Mouse (Mus musculus): ENCODE measurements around the gene Entpd1.

The Entpd1 gene

DNA sequence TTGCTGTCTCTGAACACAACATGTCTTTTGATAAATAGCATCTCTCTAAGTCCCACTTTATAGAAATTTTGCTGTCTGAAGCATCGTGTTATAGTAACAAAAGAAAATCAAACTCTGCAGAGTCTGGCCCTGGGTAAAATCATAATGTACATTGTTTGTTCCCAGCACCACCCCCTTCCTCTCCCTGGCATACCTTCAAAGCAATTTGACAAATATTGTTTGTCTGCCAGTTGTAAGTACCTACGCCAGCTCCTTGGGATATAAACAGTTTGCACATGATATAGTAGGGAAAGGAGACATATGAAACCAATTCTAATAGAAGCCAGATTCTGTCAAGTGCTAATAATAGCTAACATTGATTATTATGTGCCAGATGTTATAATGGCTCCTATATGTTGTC is 50.6 kb downstream of the Entpd1 start:
- in situ Hi-C loops (cut with MboI, MseI), result no loop called here

DNA sequence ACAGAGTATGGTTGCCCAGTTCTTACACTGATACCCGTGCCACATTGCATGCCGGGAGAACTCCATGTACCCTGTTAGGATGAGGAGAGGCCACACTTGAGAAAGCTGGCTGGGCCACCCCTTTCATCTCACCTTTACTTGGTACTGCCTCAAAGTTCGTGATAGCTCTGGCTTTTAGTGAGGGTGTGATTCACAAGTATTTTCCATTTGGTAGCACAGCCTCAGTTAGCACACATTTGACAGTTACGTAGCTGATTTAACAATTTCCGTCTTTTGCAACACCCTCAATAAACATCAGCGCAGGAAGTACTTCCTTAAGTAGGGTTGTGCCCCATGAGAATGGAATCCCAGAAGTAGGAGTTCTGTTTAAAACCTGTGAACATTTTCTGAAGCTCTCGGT is 53.6 kb downstream of the Entpd1 start:
- in situ Hi-C loops (cut with MboI, MseI), result no loop called here

DNA sequence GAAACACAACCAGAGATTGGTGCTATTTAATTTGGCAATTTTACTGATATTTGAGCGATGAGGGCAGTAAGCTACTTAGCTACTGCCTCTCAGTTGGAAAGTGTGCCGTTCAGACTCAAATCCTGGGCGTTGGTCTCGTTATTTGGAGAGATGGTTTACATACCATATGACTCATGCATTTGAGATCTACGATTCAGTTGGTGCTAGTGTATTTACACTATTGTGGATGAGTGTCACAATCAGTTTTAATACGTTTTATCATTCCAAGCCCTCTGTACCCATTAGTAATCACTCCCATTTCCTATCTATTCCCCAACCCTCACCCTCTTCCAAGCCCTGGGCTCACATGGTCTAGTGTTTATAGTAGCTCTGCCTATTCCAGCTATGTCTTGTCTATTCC is 54.9 kb downstream of the Entpd1 start:
- in situ Hi-C loops (cut with MboI, MseI), result no loop called here

DNA sequence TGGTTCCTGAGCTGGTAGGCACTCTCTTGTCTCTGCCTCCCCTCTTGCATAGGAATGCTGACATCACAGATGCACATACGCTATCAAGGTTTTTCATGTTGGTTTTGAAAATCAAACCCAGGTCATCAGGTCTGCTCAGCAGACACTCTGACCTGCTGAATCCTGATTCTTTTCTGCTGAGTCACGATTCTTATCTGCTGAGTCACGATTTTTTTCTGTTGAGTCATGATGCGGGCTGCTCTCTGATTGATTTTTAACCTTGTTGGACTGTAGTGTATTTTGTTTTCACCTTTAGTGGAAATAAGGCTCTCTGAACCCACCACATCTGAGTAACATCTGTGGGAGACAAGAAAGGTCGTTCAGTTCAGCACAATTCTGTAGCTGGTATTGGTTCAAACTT is 63.2 kb downstream of the Entpd1 start:
- in situ Hi-C loops (cut with MboI, MseI), result no loop called here

DNA sequence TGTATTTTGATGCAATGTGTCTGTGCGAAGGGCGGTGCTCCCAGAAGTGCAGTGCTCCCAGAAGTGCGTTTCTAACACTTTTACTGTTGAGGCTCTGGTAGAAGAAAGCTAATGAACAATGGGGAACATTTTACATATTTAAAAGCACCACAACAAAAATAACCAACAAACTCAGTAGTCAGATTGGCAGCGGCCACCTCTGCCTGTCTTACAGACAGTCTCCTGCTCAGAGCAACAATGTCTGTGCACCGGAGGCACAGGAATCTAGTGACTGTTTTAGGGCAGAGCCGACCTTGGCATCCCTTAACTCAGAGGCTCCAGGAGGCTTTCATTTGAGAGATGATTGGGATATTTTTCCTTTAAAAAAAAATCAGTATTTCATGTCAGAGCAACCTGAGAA is 65.9 kb downstream of the Entpd1 start:
- in situ Hi-C loops (cut with MboI, MseI), result no loop called here

DNA sequence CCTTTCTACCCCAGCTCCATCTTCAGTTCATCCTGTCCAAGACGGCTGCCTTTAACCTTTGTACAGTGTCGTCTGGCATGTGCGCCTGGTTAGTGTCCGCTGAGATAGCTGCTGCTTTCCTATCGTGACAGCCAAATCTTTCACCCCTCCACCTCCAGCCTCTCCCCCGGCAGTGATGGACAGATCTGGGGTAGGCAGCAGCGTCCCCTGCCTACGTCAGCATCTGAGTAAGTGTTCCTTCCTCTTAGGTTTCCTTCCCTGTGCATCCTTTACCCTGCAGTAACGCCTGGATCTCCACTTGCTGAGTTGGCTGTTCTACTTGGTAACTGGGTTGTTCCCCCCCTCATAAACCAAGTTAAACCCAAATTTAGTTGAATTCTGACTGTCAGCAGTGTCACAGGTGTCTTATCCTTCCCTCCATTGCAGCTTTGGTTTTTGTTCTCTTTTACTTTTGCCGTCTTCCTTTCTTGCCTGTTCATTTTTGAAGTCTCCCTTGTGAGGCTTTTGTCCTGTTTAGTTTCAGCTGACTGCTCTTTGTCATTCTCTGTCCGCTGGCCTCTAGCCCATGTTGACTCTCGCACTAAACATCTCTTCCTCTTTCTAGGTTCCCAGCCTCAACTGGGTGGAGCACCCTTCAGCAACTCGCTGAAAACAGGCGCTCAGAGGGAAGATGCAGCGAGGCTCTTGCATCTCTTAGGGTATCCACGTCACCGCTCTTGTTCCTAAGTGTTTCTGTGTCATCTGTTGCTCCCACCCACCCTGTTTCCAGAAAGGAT is 66.6 kb downstream of the Entpd1 start:
- in situ Hi-C loops (cut with MboI, MseI), result no loop called here

DNA sequence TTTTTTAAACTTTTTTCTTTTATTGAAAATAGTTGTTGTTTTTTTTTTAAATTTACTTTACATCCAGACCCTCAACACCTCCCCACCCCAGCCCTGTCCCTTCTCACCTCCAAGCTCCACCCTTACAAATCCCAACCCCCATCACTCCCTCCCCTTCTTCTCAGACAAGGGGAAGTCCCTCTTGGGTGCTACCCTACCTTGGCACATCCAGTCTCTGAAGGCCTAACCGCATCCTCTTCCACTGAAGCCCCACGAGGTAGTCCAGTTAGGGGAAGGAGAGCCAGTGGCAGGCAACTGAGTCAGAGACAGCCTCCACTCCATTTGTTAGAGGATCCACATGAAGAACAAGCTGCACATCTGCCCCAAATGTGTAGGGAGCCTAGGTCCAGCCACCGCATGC is 67.5 kb downstream of the Entpd1 start:
- in situ Hi-C loops (cut with MboI, MseI), result no loop called here

DNA sequence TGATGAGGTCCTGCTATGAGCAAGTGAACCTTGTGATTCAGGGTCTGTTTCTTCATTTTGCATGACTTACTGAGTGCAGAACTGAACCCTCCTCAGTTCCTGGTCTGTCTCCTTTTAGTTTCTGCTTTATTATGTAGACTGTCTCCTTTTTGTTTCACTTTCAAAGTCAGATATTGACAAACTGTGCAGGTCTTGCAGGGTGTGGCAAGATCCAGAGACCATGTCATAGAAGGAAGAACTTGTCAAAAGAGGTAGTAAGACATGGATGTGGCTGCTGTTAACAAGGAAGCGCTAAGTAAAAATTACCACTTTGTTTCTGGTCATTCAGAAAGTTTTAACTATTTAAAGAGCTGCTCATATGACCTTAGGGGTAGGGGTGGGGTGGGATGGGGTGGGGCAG is 72.0 kb downstream of the Entpd1 start:
- in situ Hi-C loops (cut with MboI, MseI), result no loop called here

DNA sequence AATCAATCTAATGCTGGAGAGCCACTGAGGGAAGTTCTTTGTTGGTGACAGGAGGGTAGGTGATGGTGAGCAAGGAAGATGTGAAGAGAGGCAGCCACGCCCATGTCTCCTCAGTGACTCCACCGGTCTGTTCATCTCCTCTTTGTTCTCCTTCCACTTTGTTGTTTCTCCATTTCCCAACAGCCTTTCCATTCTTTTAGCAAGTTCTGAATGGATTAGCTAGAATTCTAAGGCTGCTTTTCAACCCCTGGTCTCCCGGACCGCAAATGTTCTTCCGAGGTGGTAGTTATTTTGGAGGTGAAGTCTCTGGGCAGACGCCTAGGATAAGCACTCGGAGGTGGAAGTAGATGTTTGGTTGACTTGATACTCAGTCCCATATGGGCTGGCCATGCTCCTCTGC is 72.4 kb downstream of the Entpd1 start:
- in situ Hi-C loops (cut with MboI, MseI), result no loop called here

DNA sequence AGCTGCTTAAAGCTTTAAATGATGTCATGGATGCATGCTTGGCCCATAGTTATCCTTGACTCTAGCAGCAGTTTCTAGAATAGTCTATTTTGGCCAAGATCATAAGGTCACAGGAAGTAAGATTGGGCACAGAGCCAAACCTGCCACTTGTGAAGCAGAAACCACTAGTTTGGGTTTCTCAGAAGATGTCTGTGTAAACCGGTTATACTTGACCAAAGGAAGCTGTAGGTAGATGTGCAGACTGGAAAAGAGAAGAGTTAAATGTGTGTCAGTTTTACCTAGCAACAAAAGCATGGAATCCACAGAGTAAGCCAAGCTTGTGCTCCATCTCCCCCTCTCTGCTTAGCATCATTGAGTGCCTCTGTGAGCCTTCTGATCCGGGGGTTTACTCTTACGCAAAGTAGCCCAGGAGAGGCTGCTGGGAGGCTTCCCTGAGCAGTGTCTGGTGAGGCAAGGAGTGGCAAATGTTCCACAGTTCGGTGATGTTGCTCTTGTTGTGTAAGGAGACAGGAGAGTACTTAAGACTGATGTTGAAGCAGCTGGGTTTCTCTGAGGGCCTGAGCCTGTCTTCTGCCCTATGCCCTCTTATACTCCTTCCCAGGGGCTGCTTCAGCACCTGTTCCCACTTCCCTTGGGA is 75.2 kb downstream of the Entpd1 start:
- in situ Hi-C loops (cut with MboI, MseI), result no loop called here

DNA sequence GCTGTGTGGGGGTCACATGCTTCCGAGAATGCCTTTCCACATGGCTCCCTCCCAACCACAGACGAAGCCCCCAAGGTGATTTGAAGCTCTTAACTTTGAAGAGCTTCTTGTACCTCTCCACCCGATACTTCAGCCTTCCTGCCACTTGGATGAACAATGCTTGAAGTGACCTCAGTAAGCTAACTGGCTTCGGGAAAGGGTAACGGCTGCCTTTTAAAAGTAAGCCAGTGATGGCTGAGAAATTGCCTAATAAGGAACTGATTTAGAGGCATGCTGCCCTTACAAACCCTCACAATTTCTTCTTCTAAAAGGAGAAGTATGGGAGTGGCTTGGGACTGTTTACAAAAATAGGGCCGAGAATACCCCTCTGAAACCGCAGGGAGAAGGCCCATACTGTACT is 81.0 kb downstream of the Entpd1 start:
- in situ Hi-C loops (cut with MboI, MseI), result loop anchor here (10.0 kb wide), 1 partner anchor 1728 kb away; no protein-coding TSS in a partner anchor

DNA sequence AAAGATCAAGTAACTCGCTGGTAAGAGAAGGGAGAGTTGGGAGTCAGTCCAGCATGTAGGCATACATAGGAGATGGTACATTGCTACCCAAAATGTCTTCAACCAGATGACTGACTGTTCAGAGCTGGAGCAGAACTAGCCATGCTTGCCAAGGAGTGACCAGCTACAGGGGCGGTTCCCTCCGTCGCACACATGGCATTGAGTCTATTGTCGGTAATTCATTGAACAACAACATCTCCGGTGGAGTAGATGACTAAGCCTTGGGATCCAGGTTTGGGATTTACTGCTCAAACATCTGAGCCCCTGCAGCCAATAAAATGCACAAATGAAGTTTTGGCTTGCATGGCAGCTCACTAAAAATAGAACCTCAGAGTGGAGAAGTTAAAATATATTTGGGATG is 84.0 kb downstream of the Entpd1 start:
- in situ Hi-C loops (cut with MboI, MseI), result loop anchor here (10.0 kb wide), 1 partner anchor 1731 kb away; no protein-coding TSS in a partner anchor

DNA sequence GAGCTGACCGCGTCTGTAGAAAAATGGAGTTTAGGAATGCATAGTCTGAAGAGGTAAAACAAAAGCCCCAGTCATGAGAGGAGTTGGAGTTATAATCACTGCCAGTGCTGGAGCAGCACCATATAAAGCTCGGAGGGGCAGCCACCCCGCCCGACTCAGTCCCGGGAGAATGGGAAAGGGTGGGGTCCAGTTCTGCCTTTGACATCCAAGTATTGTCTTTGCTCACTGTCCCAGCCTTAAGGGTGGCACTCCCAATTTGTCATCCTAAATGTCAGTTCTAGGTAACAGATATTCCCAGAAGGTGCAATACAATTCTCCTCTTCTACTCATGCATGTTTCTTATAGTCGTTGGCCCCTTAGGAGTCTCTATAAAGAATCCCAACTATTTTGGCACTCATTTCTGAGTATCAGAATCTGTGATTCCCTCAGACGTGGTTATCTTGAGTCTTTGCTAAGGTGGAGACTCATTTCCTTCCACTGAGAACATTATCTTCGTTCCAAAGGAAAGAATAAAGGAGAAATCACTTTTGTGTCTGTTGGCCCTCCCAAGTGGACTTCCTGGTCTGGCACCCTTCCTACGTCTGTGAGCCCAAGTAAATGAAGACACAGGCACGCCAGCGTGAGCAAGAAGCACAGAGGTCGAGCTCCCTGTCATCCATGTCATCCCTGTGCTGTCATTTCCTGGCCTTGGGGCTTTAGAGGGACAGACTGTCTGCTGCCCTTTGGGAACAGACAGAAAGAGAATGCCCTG is 86.1 kb downstream of the Entpd1 start:
- in situ Hi-C loops (cut with MboI, MseI), result loop anchor here (10.0 kb wide), 1 partner anchor 1733 kb away; no protein-coding TSS in a partner anchor

DNA sequence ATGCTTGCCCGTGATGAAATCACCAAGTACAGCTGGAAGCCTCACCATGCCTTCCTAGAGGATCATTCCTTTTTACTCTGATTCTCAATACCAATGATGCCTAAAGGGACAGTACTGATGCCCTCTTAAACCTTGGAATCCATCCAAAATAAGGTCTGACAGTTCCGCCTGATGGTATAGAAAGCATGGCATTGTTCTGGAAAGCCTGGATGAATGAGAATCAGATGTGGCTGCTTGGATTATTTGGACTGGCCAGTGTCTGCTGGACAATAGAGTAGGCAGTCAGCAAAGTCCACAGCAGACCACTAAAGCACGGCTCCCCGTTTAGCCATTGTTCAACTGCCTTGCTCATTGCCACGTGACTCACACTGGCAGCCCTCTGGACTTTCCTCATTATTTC is 87.7 kb downstream of the Entpd1 start:
- in situ Hi-C loops (cut with MboI, MseI), result loop anchor here (10.0 kb wide), 1 partner anchor 1735 kb away; no protein-coding TSS in a partner anchor

DNA sequence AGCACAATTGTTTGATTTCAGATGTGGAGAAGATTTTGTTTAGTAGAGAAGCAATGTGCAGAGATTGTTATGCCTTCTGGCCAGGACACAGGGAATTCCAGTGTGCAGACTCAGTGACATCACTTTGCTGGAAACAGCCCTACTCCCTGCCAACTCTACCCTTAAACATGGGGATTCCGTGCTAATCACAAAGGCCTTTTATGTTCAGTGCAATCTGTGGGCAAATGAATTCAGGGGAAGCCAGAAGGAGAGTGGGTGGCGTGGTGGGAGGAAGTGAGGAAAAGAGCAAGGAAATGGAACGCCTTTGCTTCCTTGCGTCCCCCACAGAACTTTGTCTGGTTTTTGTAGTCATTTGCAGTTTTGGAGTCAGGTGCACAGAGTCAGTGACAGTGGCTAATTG is 90.2 kb downstream of the Entpd1 start:
- in situ Hi-C loops (cut with MboI, MseI), result no loop called here

DNA sequence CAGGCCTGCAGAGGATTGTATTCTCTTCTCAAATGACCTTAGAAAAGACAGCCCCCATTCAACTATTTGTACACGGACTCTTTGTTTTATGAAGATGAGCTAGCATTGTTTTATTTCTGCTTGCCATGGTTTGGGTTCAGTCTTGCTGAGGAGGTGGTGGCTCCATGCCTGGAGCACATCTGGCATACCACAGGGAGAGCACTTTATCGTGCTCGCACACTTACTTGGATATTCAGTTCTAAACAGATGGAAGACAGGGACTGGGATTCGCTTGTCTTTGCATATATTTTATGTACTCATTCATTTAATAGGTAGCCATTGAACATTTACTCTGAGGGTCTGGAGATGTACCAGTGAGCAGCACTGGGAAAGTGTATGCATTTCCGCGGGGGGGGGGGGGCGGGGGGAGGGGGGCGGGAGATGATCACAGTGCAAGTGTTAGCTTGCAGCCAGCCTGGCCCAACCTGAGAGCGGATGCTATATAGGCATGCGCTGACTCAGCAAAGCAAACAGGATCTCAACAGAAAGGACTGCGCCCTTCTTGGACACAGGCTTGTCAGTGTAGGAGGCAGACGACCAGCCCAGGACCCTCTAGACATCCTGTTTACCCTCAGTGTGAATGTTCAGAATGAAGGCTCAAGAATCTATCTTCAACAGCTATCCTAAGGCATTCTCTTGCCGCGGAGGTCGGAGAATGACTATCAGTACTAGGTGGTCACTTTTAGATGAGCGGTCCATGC is 100.9 kb downstream of the Entpd1 start:
- in situ Hi-C loops (cut with MboI, MseI), result no loop called here

DNA sequence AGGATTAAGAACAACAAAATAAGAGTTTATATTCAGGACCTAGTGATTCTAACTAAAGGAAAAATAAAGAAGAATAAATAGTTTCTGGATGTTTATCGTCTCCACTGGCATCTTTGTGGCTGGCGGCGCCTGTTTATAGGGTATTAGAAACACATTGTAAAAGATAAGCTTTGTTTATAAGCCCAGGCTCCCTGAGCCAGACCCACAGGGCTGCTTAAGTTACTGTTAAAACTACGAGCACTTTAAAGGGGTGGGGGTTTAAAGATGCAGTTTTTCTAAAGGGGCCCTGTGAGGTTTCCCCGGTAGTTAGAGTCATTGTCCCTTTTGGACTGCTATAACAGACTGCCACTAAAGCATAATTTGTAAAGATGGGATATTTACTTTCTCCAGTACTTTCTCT is 102.5 kb downstream of the Entpd1 start:
- in situ Hi-C loops (cut with MboI, MseI), result no loop called here

DNA sequence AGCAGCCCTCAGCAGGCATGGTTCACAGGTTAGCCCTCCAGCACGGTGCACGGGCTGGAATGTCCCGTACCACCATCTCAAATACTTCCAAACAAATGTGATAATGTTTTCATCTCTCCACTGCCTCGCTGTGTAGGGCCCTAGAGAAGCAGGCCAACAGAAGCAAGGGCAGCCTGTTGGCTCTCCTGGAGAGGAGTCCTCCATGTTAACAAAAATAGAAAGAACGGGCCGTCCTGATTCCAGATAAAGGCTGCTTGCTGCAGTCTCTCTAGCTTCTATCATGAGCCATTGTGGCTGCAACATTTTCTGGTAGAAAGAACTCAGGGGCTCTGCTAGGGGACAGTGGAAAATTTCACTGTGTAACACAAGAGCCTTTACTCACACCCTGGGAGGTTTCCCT is 104.8 kb downstream of the Entpd1 start:
- in situ Hi-C loops (cut with MboI, MseI), result no loop called here

DNA sequence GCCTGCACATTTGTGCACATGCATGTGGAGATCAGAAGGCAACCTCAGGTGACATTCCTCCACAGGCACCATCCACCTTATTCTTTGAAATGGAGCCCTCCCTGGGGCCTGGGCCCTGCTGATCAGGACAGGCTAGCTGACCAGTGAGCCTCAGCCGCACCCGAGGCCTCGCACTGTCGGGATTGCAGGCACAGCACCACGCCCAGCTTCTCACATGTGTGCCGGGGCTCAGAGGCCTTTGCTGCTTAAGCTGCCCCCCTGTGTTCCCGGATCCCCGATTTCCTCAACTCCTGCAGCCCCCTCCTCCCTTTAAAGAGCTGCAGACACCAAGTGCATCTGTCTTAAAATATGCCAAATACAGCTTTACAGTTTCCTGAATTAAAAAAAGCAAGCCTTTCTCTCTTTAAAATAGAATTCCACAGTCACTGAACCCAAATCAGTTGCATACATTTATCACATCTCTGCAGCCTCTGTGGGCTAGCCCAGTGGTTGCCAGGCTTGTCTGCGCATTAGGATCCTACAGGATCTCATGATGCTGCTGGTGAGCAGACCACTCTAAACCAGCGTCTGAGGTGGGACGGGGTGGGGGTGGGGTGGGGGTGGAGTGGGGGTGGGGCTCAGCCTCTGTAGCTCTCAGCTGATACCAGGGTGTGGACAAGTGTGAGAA is 107.4 kb downstream of the Entpd1 start:
- in situ Hi-C loops (cut with MboI, MseI), result loop anchor here (5.0 kb wide), 1 partner anchor 107 kb away; the partner anchor contains the start of genes Entpd1 and Tctn3

DNA sequence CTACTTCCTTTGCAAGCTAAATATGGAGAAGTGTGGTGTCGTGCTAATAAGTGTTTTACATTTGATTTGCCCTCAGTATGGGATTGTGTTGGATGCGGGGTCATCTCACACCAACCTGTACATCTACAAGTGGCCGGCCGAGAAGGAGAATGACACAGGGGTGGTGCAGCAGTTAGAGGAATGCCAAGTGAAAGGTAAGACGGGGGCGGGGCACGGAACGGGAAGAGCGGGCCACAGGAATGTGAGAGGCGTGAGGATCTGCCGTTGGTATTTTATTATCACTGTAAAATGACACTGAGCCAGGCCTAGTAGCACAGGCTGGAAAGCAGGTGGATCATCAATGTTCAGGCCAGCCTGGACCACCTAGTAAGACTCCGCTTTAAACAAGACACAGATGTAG is 108.2 kb downstream of the Entpd1 start:
- in situ Hi-C loops (cut with MboI, MseI), result loop anchor here (5.0 kb wide), 1 partner anchor 108 kb away; the partner anchor contains the start of genes Entpd1 and Tctn3
